ENCODE assay signal across 8 mouse cellular contexts in the genomic region with DNA sequence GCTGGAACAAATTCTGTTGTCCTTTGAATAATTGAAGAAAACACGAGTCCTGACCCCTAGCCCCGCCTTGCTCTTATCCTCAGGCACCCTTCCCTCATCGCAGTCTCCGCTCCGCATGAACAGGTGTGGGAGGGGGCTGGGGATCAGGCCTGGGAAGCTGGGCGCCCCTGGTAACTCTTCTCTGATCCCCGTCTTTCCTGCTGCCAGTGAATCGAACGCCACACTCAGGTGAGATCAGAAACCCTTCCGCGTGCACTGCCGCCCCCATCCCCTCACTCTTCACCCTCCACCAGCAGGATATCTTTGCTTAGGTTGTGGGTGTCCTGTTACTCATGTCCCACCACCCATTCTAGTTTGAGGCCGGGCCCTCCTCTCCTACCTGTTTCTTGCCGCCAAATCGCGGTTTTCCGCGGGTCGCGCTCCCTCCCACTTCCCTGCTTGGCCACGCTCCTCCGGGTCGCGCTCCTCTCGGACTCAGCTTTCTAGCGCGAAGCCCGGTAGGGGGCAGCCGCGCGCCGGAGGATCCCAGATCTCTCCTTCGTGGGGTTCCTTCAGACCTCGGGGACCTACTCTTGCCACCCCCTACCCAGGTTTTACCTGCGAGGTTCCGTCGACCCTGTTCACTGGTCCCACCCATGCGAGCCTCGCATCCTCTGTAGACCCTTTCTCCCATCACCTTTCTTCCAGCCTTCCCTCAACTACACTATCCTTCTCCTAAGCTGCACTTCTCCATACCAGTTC. TPM values are rescaled to one million over a fixed set of nuclear protein-coding genes. Genes with fewer than 3 reads are reported as not detected.
DNase-seq lines count a peak whose midpoint lies in the region; ATAC-seq lines count a peak whose summit lies in the region.

No protein-coding gene starts in this region.

- no peaks in the 10 kb centered on the region for H3K36me3 ChIP-seq in intestine, embryonic 15.5 days

- peak; percentile 86 for DNase-seq in adrenal gland, postnatal 10 days
- peak; percentile 84 for DNase-seq in embryo, embryonic 11 days
- DNase-seq in gastrocnemius, postnatal 4 days (ENCODE audit: low spot score in 2 of 2) = peak; percentile 59 to 76
- DNase-seq in left cerebral cortex, postnatal 36 days (ENCODE audit: low spot score in 2 of 2) = peak; percentile 80 to 85
- peak; percentile 84 for DNase-seq in right cerebral cortex, postnatal 25 days

- 0 out of 2 replicates have a peak overlapping the region, but pooled peaks have one; percentile 36 for H3K27ac ChIP-seq in intestine, embryonic 15.5 days

- WGBS in intestine, embryonic 15.5 days = 7% methylated on average over 39 of the region's 39 CpGs

- intact Hi-C loops in left cerebral cortex, postnatal 36 days (cut with DNase I) = loop anchor here (2.0 to 5.0 kb wide), 3 partner anchors 23 to 132 kb away; no protein-coding TSS in a partner anchor

- H3K27me3 ChIP-seq in intestine, embryonic 15.5 days (replicated peaks) = no peaks in the 10 kb centered on the region

- H3K9me3 ChIP-seq in intestine, embryonic 15.5 days = no peaks in the 10 kb centered on the region

- H3K9ac ChIP-seq in intestine, embryonic 15.5 days = peak overlapping the region; percentile 72; the same call in 1 of the 2 replicates

- H3K4me3 ChIP-seq in intestine, embryonic 15.5 days (replicated peaks) = peak overlapping the region; percentile 54

- H3K4me2 ChIP-seq in intestine, embryonic 15.5 days (replicated peaks) = peak overlapping the region; percentile 94

- peaks cover 31% of the 10 kb centered on the region for H3K4me1 ChIP-seq in intestine, embryonic 15.5 days (replicated peaks)

- peak; percentile 37 for ATAC-seq in intestine, embryonic 15.5 days
- ATAC-seq in megakaryocyte-erythroid progenitor cell, adult 5-6 weeks (replicated peaks; ENCODE audit: low FRiP score, low TSS enrichment, poor library complexity, severe bottlenecking) = peak; percentile 52; the same call in 1 of the 2 replicates
- no peak for ATAC-seq in erythroblast, adult 5-6 weeks (replicated peaks; ENCODE audit: low FRiP score, poor library complexity, severe bottlenecking)

RNA-seq across cellular contexts. Expression of a gene that starts 4.0 kb away (rescaled TPM):
- 10 to 100 TPM; 22.1 to 40.3 TPM for total RNA-seq in adrenal gland, postnatal 10 days (2021)
- 10 to 100 TPM; 24.2 to 25.4 TPM for total RNA-seq in gastrocnemius, postnatal 4 days (2021)
- polyA plus RNA-seq in intestine, embryonic 15.5 days (2015; fragmentation: Nextera tagmentation; extraction: Ambion mirVana) = 6.0 and 7.6 TPM in 2 replicates
- total RNA-seq in left cerebral cortex, postnatal 36 days (2021) = 100 to 1,000 TPM; 679 to 696 TPM
- 9.1 and 11.1 TPM in 2 replicates for total RNA-seq in megakaryocyte-erythroid progenitor cell, adult 5-6 weeks (2014; fragmentation: Nextera tagmentation)
- total RNA-seq in megakaryocyte-erythroid progenitor cell, adult 5-6 weeks (2017) = 0.91 and 0.99 TPM in 2 replicates
- total RNA-seq in erythroblast, adult 5-6 weeks (2015; ENCODE audit: low replicate concordance) = 0.42 and 1.2 TPM in 2 replicates
- total RNA-seq in erythroblast, adult 5-6 weeks (2017; ENCODE audit: low replicate concordance) = 0.85 and 1.1 TPM in 2 replicates

RNA-seq across cellular contexts. Expression of a gene that starts 26.5 kb away (rescaled TPM):
- not detected for total RNA-seq in adrenal gland, postnatal 10 days (2021)
- total RNA-seq in gastrocnemius, postnatal 4 days (2021) = not detected
- 0.13 and 0.14 TPM in 2 replicates for polyA plus RNA-seq in intestine, embryonic 15.5 days (2015; fragmentation: Nextera tagmentation; extraction: Ambion mirVana)
- 10 to 100 TPM; 48.3 to 87.0 TPM for total RNA-seq in left cerebral cortex, postnatal 36 days (2021)
- total RNA-seq in megakaryocyte-erythroid progenitor cell, adult 5-6 weeks (2014; fragmentation: Nextera tagmentation) = not detected in 2 replicates
- total RNA-seq in megakaryocyte-erythroid progenitor cell, adult 5-6 weeks (2017) = not detected in 2 replicates
- not detected in 2 replicates for total RNA-seq in erythroblast, adult 5-6 weeks (2015; ENCODE audit: low replicate concordance)
- not detected in 2 replicates for total RNA-seq in erythroblast, adult 5-6 weeks (2017; ENCODE audit: low replicate concordance)

RNA-seq across cellular contexts. Expression of a gene that starts 38.6 kb away (rescaled TPM):
- total RNA-seq in adrenal gland, postnatal 10 days (2021) = not detected
- total RNA-seq in gastrocnemius, postnatal 4 days (2021) = not detected
- polyA plus RNA-seq in intestine, embryonic 15.5 days (2015; fragmentation: Nextera tagmentation; extraction: Ambion mirVana) = 0.08 TPM in 1 of 2 replicates, not detected in the other
- not detected for total RNA-seq in left cerebral cortex, postnatal 36 days (2021)
- total RNA-seq in megakaryocyte-erythroid progenitor cell, adult 5-6 weeks (2014; fragmentation: Nextera tagmentation) = not detected in 2 replicates
- total RNA-seq in megakaryocyte-erythroid progenitor cell, adult 5-6 weeks (2017) = not detected in 2 replicates
- not detected in 2 replicates for total RNA-seq in erythroblast, adult 5-6 weeks (2015; ENCODE audit: low replicate concordance)
- total RNA-seq in erythroblast, adult 5-6 weeks (2017; ENCODE audit: low replicate concordance) = not detected in 2 replicates

RNA-seq across cellular contexts. Expression of a gene that starts 48.3 kb away (rescaled TPM):
- not detected for total RNA-seq in adrenal gland, postnatal 10 days (2021)
- total RNA-seq in gastrocnemius, postnatal 4 days (2021) = not detected
- not detected in 2 replicates for polyA plus RNA-seq in intestine, embryonic 15.5 days (2015; fragmentation: Nextera tagmentation; extraction: Ambion mirVana)
- not detected for total RNA-seq in left cerebral cortex, postnatal 36 days (2021)
- total RNA-seq in megakaryocyte-erythroid progenitor cell, adult 5-6 weeks (2014; fragmentation: Nextera tagmentation) = not detected in 2 replicates
- not detected in 2 replicates for total RNA-seq in megakaryocyte-erythroid progenitor cell, adult 5-6 weeks (2017)
- not detected in 2 replicates for total RNA-seq in erythroblast, adult 5-6 weeks (2015; ENCODE audit: low replicate concordance)
- not detected in 2 replicates for total RNA-seq in erythroblast, adult 5-6 weeks (2017; ENCODE audit: low replicate concordance)

RNA-seq across cellular contexts. Expression of a gene that starts 48.8 kb away (rescaled TPM):
- total RNA-seq in adrenal gland, postnatal 10 days (2021) = 1 to 10 TPM; 4.0 to 7.7 TPM
- total RNA-seq in gastrocnemius, postnatal 4 days (2021) = 10 to 100 TPM in 1 of 2 experiments, 1 to 10 TPM in 1; 8.7 to 10.1 TPM
- 49.9 and 57.6 TPM in 2 replicates for polyA plus RNA-seq in intestine, embryonic 15.5 days (2015; fragmentation: Nextera tagmentation; extraction: Ambion mirVana)
- 10 to 100 TPM; 11.5 to 20.4 TPM for total RNA-seq in left cerebral cortex, postnatal 36 days (2021)
- 0.87 TPM in 1 of 2 replicates, not detected in the other for total RNA-seq in megakaryocyte-erythroid progenitor cell, adult 5-6 weeks (2014; fragmentation: Nextera tagmentation)
- total RNA-seq in megakaryocyte-erythroid progenitor cell, adult 5-6 weeks (2017) = 0.08 TPM in 1 of 2 replicates, not detected in the other
- total RNA-seq in erythroblast, adult 5-6 weeks (2015; ENCODE audit: low replicate concordance) = not detected in 2 replicates
- total RNA-seq in erythroblast, adult 5-6 weeks (2017; ENCODE audit: low replicate concordance) = not detected in 2 replicates

Comparison
In these comparisons a context has a peak if more than half of its experiments do, and no peak if none do; other contexts are left out.
1. RNA of a gene that starts 4.0 kb away (total RNA-seq): 679 to 696 TPM in left cerebral cortex, postnatal 36 days; 22.1 to 40.3 TPM in adrenal gland, postnatal 10 days, 24.2 to 25.4 TPM in gastrocnemius, postnatal 4 days, 0.91 to 11.1 TPM in megakaryocyte-erythroid progenitor cell, adult 5-6 weeks and 0.42 to 1.2 TPM in erythroblast, adult 5-6 weeks; every median in the first group is over 10 times any median in the second.
2. RNA of a gene that starts 26.5 kb away (total RNA-seq): 48.3 to 87.0 TPM in left cerebral cortex, postnatal 36 days; not detected in adrenal gland, postnatal 10 days, not detected in gastrocnemius, postnatal 4 days, not detected in megakaryocyte-erythroid progenitor cell, adult 5-6 weeks and not detected in erythroblast, adult 5-6 weeks; every median in the first group is over 10 times any median in the second.
3. Peak in every context shown above with its lines, with median percentiles within 50 percentile points of each other: DNase-seq.